Comparison of ENCODE assay signal across 21 mouse cellular contexts in genomic region chr14:25244841-25245240, GRCm38 (mm10).
A peak's percentile ranks its signal among the peaks of the same experiment; 100 is the strongest.
DNase-seq lines count a peak whose midpoint lies in the region; ATAC-seq and TF ChIP-seq lines count a peak whose summit lies in the region.
"Had no signal": no experiment of that assay in that cellular context is flagged by ENCODE, and none has a peak within 500 bp of the region (broad histone marks: within the 10 kb centered on the region; RNA-seq: fewer than 3 reads in every experiment).

No protein-coding gene starts in this region.

- no peak overlapping the region for H3K27ac ChIP-seq in midbrain, embryonic 11.5 days (ENCODE audit: low read depth, low read length)
- H3K27ac ChIP-seq in midbrain, embryonic 13.5 days = no peak overlapping the region
- peak overlapping the region; percentile 77 for H3K27ac ChIP-seq in limb, embryonic 10.5 days
- H3K27ac ChIP-seq: embryonic facial prominence, embryonic 13.5 days; gastrocnemius, adult 2 months; intestine, embryonic 15.5 days had no signal

- no peak for TF ChIP-seq CTCF in lung, adult 2 months (IDR thresholded peaks at IDR 0.05; ENCODE audit: insufficient read depth, low read length)

- H3K9me3 ChIP-seq in midbrain, embryonic 11.5 days (ENCODE audit: control insufficient read depth, low read length) = no peaks in the 10 kb centered on the region
- H3K9me3 ChIP-seq in midbrain, embryonic 13.5 days = 0 out of 2 replicates have a peak, but pooled peaks cover 5% of the 10 kb centered on the region
- no peaks in the 10 kb centered on the region for H3K9me3 ChIP-seq in limb, embryonic 10.5 days (replicated peaks)
- H3K9me3 ChIP-seq: embryonic facial prominence, embryonic 13.5 days; intestine, embryonic 15.5 days had no signal

- no peak for ATAC-seq in midbrain, embryonic 11.5 days (ENCODE audit: low FRiP score)
- ATAC-seq in midbrain, embryonic 13.5 days = no peak
- ATAC-seq: CD4-positive, CD25-positive, alpha-beta regulatory T cell, adult 4 months; forebrain, embryonic 14.5 days; intestine, embryonic 15.5 days had no signal

- no peak overlapping the region for H3K4me2 ChIP-seq in midbrain, embryonic 11.5 days
- no peak overlapping the region for H3K4me2 ChIP-seq in midbrain, embryonic 13.5 days (replicated peaks)
- H3K4me2 ChIP-seq: embryonic facial prominence, embryonic 13.5 days; hindbrain, embryonic 14.5 days; intestine, embryonic 15.5 days had no signal

- no peaks in the 10 kb centered on the region for H3K36me3 ChIP-seq in midbrain, embryonic 11.5 days (ENCODE audit: control insufficient read depth, insufficient read depth, low read length)
- no peaks in the 10 kb centered on the region for H3K36me3 ChIP-seq in midbrain, embryonic 13.5 days
- no peaks in the 10 kb centered on the region for H3K36me3 ChIP-seq in limb, embryonic 10.5 days
- H3K36me3 ChIP-seq: embryonic facial prominence, embryonic 13.5 days; G1E; intestine, embryonic 15.5 days had no signal

- peak; percentile 36 to 41 for DNase-seq in adrenal gland, postnatal 36 days
- DNase-seq in adrenal gland, adult 18-20 months (ENCODE audit: low spot score in 2 of 2) = no peak
- peak; percentile 33 for DNase-seq in midbrain, embryonic 11.5 days (ENCODE audit: low spot score, missing footprints)
- DNase-seq in limb, embryonic 10.5 days (ENCODE audit: low spot score) = no peak
- no peak for DNase-seq in embryo, embryonic 9.5 days (ENCODE audit: extremely low spot score)
- no peak for DNase-seq in lung, adult 2 months
- DNase-seq: B cell, adult 2 months; cerebellum, adult 11-12 months; cerebellum, adult 9-10 months; gastrocnemius, adult 2 months; gastrocnemius, postnatal 25 days; heart, postnatal 10 days; heart, postnatal 4 days; kidney, adult 18-20 months had no signal

- no peak overlapping the region for H3K9ac ChIP-seq in midbrain, embryonic 11.5 days (ENCODE audit: low read length)
- no peak overlapping the region for H3K9ac ChIP-seq in midbrain, embryonic 13.5 days (replicated peaks)
- H3K9ac ChIP-seq: embryonic facial prominence, embryonic 13.5 days; hindbrain, embryonic 14.5 days; intestine, embryonic 15.5 days had no signal

- no peaks in the 10 kb centered on the region for H3K27me3 ChIP-seq in midbrain, embryonic 11.5 days (ENCODE audit: control insufficient read depth, insufficient read depth, low read length)
- H3K27me3 ChIP-seq in midbrain, embryonic 13.5 days = no peaks in the 10 kb centered on the region
- no peaks in the 10 kb centered on the region for H3K27me3 ChIP-seq in limb, embryonic 10.5 days (ENCODE audit: low read depth, poor library complexity, severe bottlenecking)
- H3K27me3 ChIP-seq: embryonic facial prominence, embryonic 13.5 days; intestine, embryonic 15.5 days had no signal

- no peak for TF ChIP-seq POLR2A in lung, adult 2 months (IDR thresholded peaks at IDR 0.05; ENCODE audit: borderline replicate concordance, extremely low read depth, low read depth, low read length)

- 89% methylated on average over 6 of the region's 6 CpGs for WGBS in midbrain, embryonic 11.5 days
- 93% methylated on average over 6 of the region's 6 CpGs for WGBS in midbrain, embryonic 13.5 days
- 90% methylated on average over 6 of the region's 6 CpGs for WGBS in limb, embryonic 10.5 days
- WGBS in lung, adult 2 months = 92% methylated on average over 6 of the region's 6 CpGs

- H3K4me1 ChIP-seq in midbrain, embryonic 11.5 days (ENCODE audit: control insufficient read depth, insufficient read depth, low read length) = no peaks in the 10 kb centered on the region
- H3K4me1 ChIP-seq in midbrain, embryonic 13.5 days (replicated peaks) = peaks cover 17% of the 10 kb centered on the region
- H3K4me1 ChIP-seq in limb, embryonic 10.5 days = peaks cover 44% of the 10 kb centered on the region
- 0 out of 2 replicates have a peak, but pooled peaks cover 3% of the 10 kb centered on the region for H3K4me1 ChIP-seq in lung, adult 2 months (ENCODE audit: control insufficient read depth, insufficient read depth, low read length)

- no peak overlapping the region for H3K4me3 ChIP-seq in midbrain, embryonic 11.5 days (ENCODE audit: low read depth, low read length)
- H3K4me3 ChIP-seq in midbrain, embryonic 13.5 days (replicated peaks) = no peak overlapping the region
- no peak overlapping the region for H3K4me3 ChIP-seq in limb, embryonic 10.5 days
- no peak overlapping the region for H3K4me3 ChIP-seq in lung, adult 2 months (replicated peaks; ENCODE audit: extremely low read depth, low read depth, low read length)
- H3K4me3 ChIP-seq: embryonic facial prominence, embryonic 13.5 days; gastrocnemius, adult 2 months; intestine, embryonic 15.5 days had no signal

Comparison
In these comparisons a context has a peak if more than half of its experiments do, and no peak if none do; other contexts are left out.
1. DNase-seq: peak in adrenal gland, postnatal 36 days (2 of 2) and midbrain, embryonic 11.5 days (single experiment); none in adrenal gland, adult 18-20 months (0 of 2), limb, embryonic 10.5 days (single experiment), embryo, embryonic 9.5 days (single experiment) and lung, adult 2 months (single experiment).